Mouse (Mus musculus): Measurements from ENCODE around the gene Afap1.

DNA sequence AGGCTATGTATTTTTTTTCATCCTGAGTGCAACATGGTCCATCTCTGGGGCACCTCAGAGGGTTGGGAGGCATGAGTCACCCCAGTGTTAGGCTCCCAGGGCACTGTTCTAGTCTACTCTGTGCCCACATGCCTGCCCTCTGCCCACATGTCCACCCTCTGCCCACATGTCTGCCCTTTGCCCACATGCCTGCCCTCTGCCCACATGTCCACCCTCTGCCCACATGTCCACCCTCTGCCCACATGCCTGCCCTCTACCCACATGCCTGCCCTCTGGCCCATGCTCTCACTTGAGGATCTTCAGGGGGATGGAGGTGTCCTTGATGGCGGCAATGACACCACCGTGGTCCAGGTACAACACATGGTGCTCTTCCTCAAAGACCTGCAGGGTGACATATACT is 150.0 kb downstream of the Afap1 start:
- no peak for TF ChIP-seq CTCF (IDR thresholded peaks at IDR 0.05; ENCODE audit: low read depth)
- TF ChIP-seq EP300 (IDR thresholded peaks at IDR 0.05; ENCODE audit: low read depth): no peak

Data from liver, postnatal 0 days (tissue).